8 mouse cellular contexts compared by ENCODE assay signal in genomic region chr2:167661270-167662203, GRCm38 (mm10). TPM values are rescaled to one million over a fixed set of nuclear protein-coding genes. Genes with fewer than 3 reads are reported as not detected.
A peak's percentile ranks its signal among the peaks of the same experiment; 100 is the strongest.
DNase-seq lines count a peak whose midpoint lies in the region.

Gene Gm20431 (minus strand): TSS chr2:167661496.

- H3K9me3 ChIP-seq in hindbrain, embryonic 10.5 days = no peaks in the 10 kb centered on the region

- H3K4me3 ChIP-seq in hindbrain, embryonic 10.5 days = peak within 1 kb of the TSS; percentile 86

- H3K27ac ChIP-seq in hindbrain, embryonic 10.5 days = peak within 1 kb of the TSS; percentile 93

- peaks cover 18% of the 10 kb centered on the region for H3K36me3 ChIP-seq in hindbrain, embryonic 10.5 days

- H3K27me3 ChIP-seq in hindbrain, embryonic 10.5 days (ENCODE audit: insufficient read depth, poor library complexity, severe bottlenecking) = peaks cover 16% of the 10 kb centered on the region

- peak; percentile 96 for DNase-seq in Muller cell, postnatal 12 days (ENCODE audit: inconsistent ontology term)
- DNase-seq in cerebellum, adult 9-11 months = peak; percentile 91
- DNase-seq in frontal cortex, adult 2 months (ENCODE audit: extremely low spot score in 1 of 2, low spot score in 1 of 2) = peak; percentile 81 to 96
- peak; percentile 92 for DNase-seq in hindbrain, embryonic 10.5 days (ENCODE audit: low spot score)
- DNase-seq in layer of hippocampus, postnatal 14 days (ENCODE audit: low spot score in 2 of 2) = peak; percentile 92 to 94
- peak; percentile 97 for DNase-seq in lung, postnatal 10 days
- peak; percentile 91 for DNase-seq in ovary, postnatal 14 days (ENCODE audit: low spot score)
- peak; percentile 91 to 96 for DNase-seq in thymus, postnatal 10 days (ENCODE audit: low spot score in 2 of 2)

- H3K4me1 ChIP-seq in hindbrain, embryonic 10.5 days (replicated peaks) = peaks cover 52% of the 10 kb centered on the region

- WGBS in hindbrain, embryonic 10.5 days = 2% methylated on average over 110 of the region's 110 CpGs

RNA-seq across cellular contexts. Expression of gene Gm20431, which starts in this region (rescaled TPM):
- polyA plus RNA-seq in frontal cortex, adult 2 months (2012; rRNA removed) = 0.88 TPM in 1 of 2 replicates, not detected in the other
- polyA plus RNA-seq in hindbrain, embryonic 10.5 days (2016; fragmentation: Nextera tagmentation; extraction: Ambion mirVana) = 4.1 and 6.7 TPM in 2 replicates
- 10 to 100 TPM; 38.9 to 50.9 TPM for total RNA-seq in layer of hippocampus, postnatal 14 days (2021)

Comparison
In these comparisons a context has a peak if more than half of its experiments do, and no peak if none do; other contexts are left out.
1. Peak in every context shown above with its lines: DNase-seq, H3K4me3 ChIP-seq and H3K27ac ChIP-seq.
2. Peak in DNase-seq in frontal cortex, adult 2 months; RNA of the gene not detected or under 1 TPM.